Mouse (Mus musculus) cerebellum, adult 2 months (tissue): ENCODE results near the gene Rpl34. TPM values are rescaled to one million over a fixed set of nuclear protein-coding genes. Genes with fewer than 3 reads are reported as not detected.

Source experiments
- DNase-seq, 2 experiments: peaks; one replicate each; pipeline ENCODE4 v3.0.0; 2021
- H3K27ac ChIP-seq: fragments of 200-500 bp; 2 replicates; pipeline ENCODE4 v1.5.1; 2012; ENCODE audit warnings: low read length, control low read depth, inconsistent platforms; ENCODE audit not compliant: insufficient read depth
- H3K27me3 ChIP-seq: fragments of 200-500 bp; 2 replicates; pipeline ENCODE4 v1.6.1; 2012; ENCODE audit warnings: inconsistent platforms, mild to moderate bottlenecking, low read length, moderate library complexity; ENCODE audit not compliant: control insufficient read depth, insufficient read depth
- H3K4me1 ChIP-seq: fragments of 200-500 bp; 2 replicates; pipeline ENCODE4 v1.6.1; 2011; ENCODE audit warnings: low read length; ENCODE audit not compliant: control insufficient read depth, insufficient read depth
- H3K4me3 ChIP-seq: fragments of 200-500 bp; replicated peaks from 2 replicates; pipeline ENCODE3; 2011; ENCODE audit warnings: mild to moderate bottlenecking, low read depth, low read length, control low read depth; ENCODE audit not compliant: insufficient read depth
- CTCF ChIP-seq: fragments of 200-500 bp; IDR thresholded peaks from 2 replicates; pipeline ENCODE4 v1.5.1; 2011; ENCODE audit warnings: low read depth, mild to moderate bottlenecking, control low read depth, low read length, moderate library complexity, borderline replicate concordance; ENCODE audit not compliant: insufficient read depth
- POLR2A ChIP-seq: fragments of 200-500 bp; IDR thresholded peaks from 2 replicates; pipeline ENCODE4 v1.6.1; 2011; ENCODE audit warnings: low read length, control low read depth, borderline replicate concordance; ENCODE audit not compliant: insufficient read depth
- WGBS: fragments of 180-500 bp; shearing (Covaris S2); methylation state at CpG from one replicate; pipeline ENCODE4 v1.1.7; 2018; 5-methylcytosine and 5-hydroxymethylcytosine counted together
- polyA plus RNA-seq: library from polyadenylated mRNA; depleted of rRNA; stranded (reverse); fragments of >200 nt; gene quantifications from 2 replicates; pipeline ENCODE4 v1.2.3, GENCODE M21; 2012

Gene Rpl34
- polyA plus RNA-seq, 1 experiment, result 913 TPM

DNA sequence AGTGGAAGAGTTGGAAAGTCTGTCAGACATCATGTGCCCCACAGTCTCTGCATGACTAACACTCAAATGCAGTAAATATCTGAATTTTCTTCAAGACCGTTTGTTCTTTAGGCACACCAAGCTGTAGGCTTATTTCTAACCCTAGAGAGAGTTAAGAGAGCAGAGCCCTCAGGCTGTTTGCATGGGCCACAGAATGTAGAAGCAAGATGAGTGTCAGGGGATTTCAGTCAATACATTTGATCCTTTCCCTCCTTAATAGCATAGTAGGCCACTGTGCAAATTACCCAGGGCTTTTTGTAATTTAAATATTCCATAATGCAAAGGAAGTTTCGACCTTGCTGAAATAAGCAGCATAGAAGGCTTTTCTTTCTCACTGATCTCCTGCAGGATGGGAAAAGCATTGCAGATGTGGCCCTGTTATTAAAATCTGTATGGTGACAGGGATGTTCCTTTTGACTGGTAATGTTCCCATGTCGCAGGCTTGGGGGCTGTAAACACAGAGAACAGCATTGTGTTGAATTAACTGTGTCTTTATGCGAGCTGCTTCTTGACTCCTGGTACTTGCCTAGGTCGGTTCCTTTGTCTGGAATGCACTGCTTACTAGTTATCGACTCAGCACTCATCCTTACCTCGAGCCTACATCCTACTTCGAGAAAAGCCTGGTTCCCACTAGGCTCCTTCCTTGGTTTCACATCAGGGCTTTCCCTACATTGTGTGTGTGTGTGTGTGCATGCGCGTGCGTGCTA lies 7.3 kb downstream of the Rpl34 start:
- DNase-seq, result no peak
- H3K27ac ChIP-seq, result no peak overlapping the region

DNA sequence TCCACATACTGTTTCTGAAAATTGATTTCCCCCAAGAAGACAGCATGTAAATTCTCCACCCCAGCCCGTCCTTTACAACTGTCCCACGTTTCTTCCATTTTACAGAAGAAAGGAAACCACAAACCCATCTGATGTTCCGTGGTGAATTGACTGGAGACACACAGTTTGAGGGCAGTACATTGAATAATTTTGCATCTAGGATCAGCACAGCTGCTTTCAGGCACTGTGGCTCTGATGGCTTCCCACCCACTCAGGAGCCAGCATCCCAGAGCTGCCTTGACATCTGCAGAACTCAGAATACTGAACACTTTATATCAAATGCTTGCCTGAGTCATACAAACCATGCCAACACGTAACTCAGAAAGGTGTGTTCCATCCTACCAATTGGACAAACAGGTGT lies 10.0 kb downstream of the Rpl34 start:
- 88% methylated on average over 4 of the region's 4 CpGs for WGBS
- TF ChIP-seq POLR2A, result no peak
- TF ChIP-seq CTCF, result no peak

More for the DNA sequence above, 7.3 kb downstream of the Rpl34 start:
- Histone ChIP-seq H3K27me3 (no peaks in the 10 kb centered on the region), H3K4me1 (no peaks in the 10 kb centered on the region), H3K4me3 (no peak overlapping the region)
- 78% methylated on average over 11 of the region's 11 CpGs for WGBS
- TF ChIP-seq CTCF (no peak), POLR2A (no peak)

DNA sequence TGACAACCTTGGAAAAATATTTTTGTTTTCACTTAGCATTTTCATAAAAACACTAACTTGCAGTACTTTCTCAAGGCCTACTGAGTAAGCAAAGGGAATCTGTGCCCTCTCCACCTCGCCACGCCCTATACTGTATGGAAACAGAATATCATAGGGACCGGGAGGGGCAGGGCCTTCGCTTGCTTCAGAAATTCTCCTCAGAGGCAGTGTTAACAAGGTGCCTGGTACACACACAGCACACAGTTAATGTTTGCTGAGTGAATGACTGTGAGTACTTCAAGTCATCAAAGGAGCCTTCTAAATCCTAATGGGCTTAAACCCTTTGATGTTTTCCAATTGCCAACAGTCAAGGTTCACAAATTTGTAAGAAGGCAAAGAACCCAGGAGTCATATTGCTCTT lies 11.3 kb downstream of the Rpl34 start:
- no peaks in the 10 kb centered on the region for H3K27me3 ChIP-seq
- no peak overlapping the region for H3K4me3 ChIP-seq
- TF ChIP-seq CTCF, result no peak
- no peak for TF ChIP-seq POLR2A
- 92% methylated on average over 4 of the region's 4 CpGs for WGBS
- DNase-seq, result no peak
- no peaks in the 10 kb centered on the region for H3K4me1 ChIP-seq
- no peak overlapping the region for H3K27ac ChIP-seq

More for the DNA sequence above, 10.0 kb downstream of the Rpl34 start:
- H3K4me3 ChIP-seq, result no peak overlapping the region
- H3K4me1 ChIP-seq, result no peaks in the 10 kb centered on the region
- no peak for DNase-seq
- no peak overlapping the region for H3K27ac ChIP-seq
- no peaks in the 10 kb centered on the region for H3K27me3 ChIP-seq

DNA sequence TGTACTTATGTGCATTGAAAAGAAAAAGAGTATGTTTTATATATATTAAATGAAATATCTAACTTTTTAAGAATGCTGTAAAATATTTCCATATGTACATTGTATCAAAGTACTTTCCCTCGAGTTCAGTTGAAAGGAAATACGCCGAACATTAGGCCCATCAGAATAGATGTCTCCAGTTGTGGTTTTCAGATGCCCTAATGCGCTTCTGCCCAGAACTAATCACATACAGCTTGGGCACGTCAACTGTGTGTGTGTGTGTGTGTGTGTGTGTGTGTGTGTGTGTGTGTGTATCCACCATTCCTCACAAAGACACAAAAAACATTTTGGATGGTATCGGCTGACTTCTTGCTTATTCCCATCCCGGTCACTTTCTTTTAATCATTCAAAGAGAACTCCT lies 13.6 kb downstream of the Rpl34 start:
- H3K4me3 ChIP-seq, result no peak overlapping the region
- DNase-seq, result no peak
- no peak overlapping the region for H3K27ac ChIP-seq
- TF ChIP-seq CTCF (no peak), POLR2A (no peak)
- no peaks in the 10 kb centered on the region for H3K4me1 ChIP-seq
- no peaks in the 10 kb centered on the region for H3K27me3 ChIP-seq
- 87% methylated on average over 7 of the region's 7 CpGs for WGBS

DNA sequence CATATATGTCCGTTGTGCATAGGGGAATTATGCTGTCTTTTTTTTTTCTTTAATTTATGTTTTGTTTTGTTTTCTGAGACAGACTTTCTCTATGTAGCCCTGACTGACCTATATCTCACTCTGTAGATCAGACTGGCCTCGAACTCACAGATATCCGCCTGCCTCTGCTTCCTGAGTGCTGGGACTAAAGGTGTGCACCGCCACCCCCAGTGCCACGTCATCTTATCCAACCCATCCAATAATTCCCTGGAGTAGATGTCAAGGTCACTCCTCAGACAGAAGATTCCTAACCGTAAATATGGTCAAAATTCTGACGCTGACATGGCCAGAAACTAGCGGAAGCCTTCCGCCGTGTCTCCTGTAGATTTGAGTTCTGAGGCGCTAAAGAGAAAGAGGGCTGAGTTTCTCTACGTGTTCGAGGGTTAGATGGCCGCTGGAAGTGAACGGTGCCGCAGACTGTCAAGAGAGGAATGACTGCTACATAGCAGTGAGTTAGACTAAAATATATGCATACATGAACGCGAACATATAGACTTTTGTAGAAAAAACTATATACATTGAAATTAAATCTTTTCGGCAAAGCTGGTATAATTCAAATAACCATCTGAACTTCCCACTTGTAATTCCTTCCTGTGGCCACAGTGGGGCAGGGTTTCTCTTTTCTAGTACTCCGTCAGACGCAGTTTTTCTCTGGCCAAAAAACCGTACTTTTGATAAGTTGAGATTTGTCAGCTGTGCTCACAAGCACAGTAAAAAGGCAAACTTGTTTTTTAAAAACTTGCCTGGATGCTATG lies 15.2 kb downstream of the Rpl34 start:
- no peaks in the 10 kb centered on the region for H3K4me1 ChIP-seq
- peak; percentile 21; the same call in 1 of the 2 replicates for TF ChIP-seq CTCF
- TF ChIP-seq POLR2A, result no peak
- peak; percentile 49 to 60 for DNase-seq
- H3K4me3 ChIP-seq, result peak overlapping the region; percentile 85
- no peak overlapping the region for H3K27ac ChIP-seq
- WGBS, result 12% methylated on average over 22 of the region's 22 CpGs
- no peaks in the 10 kb centered on the region for H3K27me3 ChIP-seq

DNA sequence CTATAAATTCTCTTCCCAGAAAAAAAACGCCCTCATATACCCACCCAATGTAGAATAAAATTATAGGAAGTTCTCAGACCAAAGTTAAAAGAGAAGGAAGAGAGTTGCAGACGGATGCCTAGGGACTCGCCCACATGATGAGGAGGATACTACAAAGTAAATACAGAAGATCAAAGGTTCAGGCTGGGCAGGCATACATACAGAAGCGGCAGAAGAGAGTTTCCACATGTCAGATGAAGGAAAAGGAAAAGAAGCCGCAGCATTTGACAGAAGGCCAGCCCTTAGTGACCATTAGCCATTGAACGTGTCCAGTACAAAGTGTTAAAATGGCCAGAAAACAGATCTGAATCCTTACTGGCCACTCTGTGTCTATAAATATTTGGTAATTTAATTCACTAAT lies 17.3 kb downstream of the Rpl34 start:
- Histone ChIP-seq H3K27ac (no peak overlapping the region), H3K4me3 (no peak overlapping the region), H3K4me1 (no peaks in the 10 kb centered on the region), H3K27me3 (no peaks in the 10 kb centered on the region)
- DNase-seq, result no peak
- TF ChIP-seq CTCF (no peak), POLR2A (no peak)
- WGBS, result 70% methylated on average over 6 of the region's 6 CpGs

DNA sequence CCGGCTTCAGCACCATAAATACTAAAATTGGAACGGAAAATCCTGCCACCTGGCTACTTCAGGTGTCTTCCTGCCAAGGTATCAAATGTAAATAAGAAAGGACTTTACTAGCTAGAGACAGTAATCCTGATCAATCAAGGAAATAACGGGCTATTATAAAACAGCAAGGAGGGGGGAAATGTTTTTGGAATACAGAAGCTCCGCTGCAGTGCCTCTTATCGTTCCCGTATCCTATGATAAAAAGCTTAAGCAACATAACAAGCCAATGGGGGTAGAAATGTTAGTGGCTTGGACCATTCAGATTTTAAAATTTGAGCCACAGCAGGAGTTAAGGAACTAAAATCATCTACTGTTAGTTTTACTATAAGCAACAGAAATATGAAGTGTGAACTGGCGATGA lies 20.1 kb downstream of the Rpl34 start:
- Histone ChIP-seq H3K4me1 (peaks cover 2% of the 10 kb centered on the region; the same call in 1 of the 2 replicates), H3K4me3 (no peak overlapping the region), H3K27me3 (no peaks in the 10 kb centered on the region), H3K27ac (no peak overlapping the region)
- DNase-seq, result no peak
- WGBS, result 40% methylated on average over 7 of the region's 7 CpGs
- TF ChIP-seq CTCF (no peak), POLR2A (no peak)
